19 mouse cellular contexts compared by ENCODE assay signal in genomic region chr7:45462868-45463267, GRCm38 (mm10). TPM values are rescaled to one million over a fixed set of nuclear protein-coding genes. Genes with fewer than 3 reads are reported as not detected.
"Had no signal": no experiment of that assay in that cellular context is flagged by ENCODE, and none has a peak within 500 bp of the region (broad histone marks: within the 10 kb centered on the region; RNA-seq: fewer than 3 reads in every experiment).

No protein-coding gene starts in this region.

RNA-seq across cellular contexts. Expression of gene Tulp2, which starts 18.8 kb away (rescaled TPM):
- total RNA-seq: layer of hippocampus, adult 8-10 months; layer of hippocampus, postnatal 36 days; left cerebral cortex, adult 8-10 months; left cerebral cortex, postnatal 14 days had no signal

RNA-seq across cellular contexts. Expression of gene Gm45808, which starts 23.7 kb away (rescaled TPM):
- total RNA-seq: left cerebral cortex, postnatal 4 days had no signal
- polyA plus RNA-seq: kidney, embryonic 16.5 days; large intestine, adult 2 months; limb, embryonic 12.5 days; limb, embryonic 15.5 days; liver, embryonic 11.5 days; liver, embryonic 16.5 days; lung, embryonic 14.5 days; midbrain, embryonic 10.5 days; midbrain, embryonic 13.5 days; midbrain, embryonic 16.5 days; neural tube, embryonic 12.5 days; neural tube, embryonic 15.5 days; stomach, embryonic 14.5 days; thymus, postnatal 0 days had no signal
